Mouse (Mus musculus) kidney, adult 8-10 months (tissue): ENCODE results near the gene Tsx.
"Not testable (repeated sequence)": the region's sequence is repeated elsewhere in the genome, so short reads cannot be mapped to it uniquely, and the experiment has no call there.

Experiments used
- DNase-seq, 2 experiments: peaks; one replicate each; pipeline ENCODE4 v3.0.0; 2022

Tsx gene

DNA sequence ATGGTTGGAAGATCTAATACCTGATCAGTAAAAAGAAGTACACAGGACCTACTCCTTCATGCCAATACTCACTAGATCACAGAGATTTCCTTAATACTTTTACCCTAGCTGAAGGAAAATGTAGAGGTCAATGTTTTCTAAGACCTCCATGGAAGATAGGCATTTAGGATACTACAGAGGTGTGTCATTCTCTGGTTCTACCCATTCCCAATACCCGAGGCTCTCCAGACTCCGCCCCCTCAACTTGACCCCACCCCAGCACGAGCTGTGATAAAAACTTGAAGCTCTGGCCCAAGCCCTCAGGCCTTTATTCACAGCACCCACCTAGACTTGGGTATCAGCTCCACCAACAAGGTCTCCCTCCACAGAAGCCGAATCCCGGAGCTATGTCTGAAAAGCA, at the start of gene Tsx:
Tsx (plus strand) TSS at position 301 of the 400 bp plus-strand sequence.
- DNase-seq = no peak

- no peak for DNase-seq
Measured at GRCm38 (mm10) chrX:103366201-103366600, 48.1 kb upstream of the Tsx start.

- no peak for DNase-seq
Measured at GRCm38 (mm10) chrX:103368650-103369049, 45.6 kb upstream of the Tsx start.

DNA sequence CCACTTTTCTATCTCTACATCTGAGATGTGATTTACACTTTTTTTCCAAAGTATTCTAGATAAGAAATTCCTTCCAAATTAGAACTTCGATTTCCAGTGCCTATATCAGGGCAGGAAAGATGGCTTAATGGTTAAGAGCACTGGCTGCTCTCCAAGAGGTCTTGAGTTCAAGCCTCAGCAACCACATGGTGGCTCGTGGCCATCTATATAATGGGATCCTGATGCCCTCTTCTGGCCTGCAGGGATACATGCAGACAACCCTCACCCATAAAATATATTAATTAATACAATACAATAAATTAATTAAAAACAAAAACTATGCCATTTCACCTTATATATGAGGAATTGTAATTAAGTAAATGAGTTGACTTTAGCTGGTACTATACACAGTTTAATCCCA, 43.0 kb upstream of the Tsx start:
- DNase-seq = peak; percentile 10 to 16

DNA sequence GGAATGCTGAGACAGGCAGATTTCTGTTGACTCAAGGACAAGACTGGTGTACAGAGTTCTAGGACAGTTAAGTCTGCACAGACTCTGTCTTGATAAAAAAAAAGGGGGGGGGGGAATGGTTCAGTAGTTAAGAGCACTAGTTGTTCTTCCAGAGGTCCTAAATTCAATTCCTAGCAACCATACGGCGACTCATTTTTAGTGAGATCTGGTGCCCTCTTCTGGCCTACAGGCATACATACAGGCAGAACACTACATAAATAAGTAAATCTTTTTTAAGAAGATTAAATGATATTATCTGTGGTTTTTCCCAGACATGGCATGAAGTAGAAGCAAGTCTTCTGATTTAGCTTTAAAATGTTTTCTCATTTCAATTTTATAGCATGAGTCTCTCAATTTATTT, 42.6 kb upstream of the Tsx start:
- no peak for DNase-seq

- DNase-seq = peak in 1 of 2 experiments; percentile 8
Measured at GRCm38 (mm10) chrX:103374250-103374649, 40.0 kb upstream of the Tsx start.

DNA sequence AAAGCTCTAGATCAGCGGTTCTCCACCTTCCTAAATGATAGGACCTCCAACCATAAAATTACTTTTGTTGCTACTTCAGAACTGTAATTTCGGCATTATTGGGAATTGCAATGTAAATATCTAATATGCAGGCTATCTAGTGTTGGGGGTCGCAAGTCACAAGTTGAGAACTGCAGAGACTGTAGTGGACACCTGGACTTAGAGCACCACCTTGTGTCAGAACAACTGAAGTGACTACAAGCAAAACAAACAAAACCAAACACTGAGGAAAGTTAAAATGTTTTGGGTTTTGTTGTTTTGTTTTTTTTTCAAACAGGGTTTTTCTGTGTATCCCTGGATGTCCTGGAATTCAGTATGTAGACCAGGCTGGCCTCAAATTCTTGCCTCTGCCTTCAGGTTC, 29.7 kb upstream of the Tsx start:
- DNase-seq = no peak

- no peak for DNase-seq
Measured at GRCm38 (mm10) chrX:103388131-103388530, 26.1 kb upstream of the Tsx start.

- no peak for DNase-seq
Measured at GRCm38 (mm10) chrX:103393841-103394240, 20.4 kb upstream of the Tsx start.

DNA sequence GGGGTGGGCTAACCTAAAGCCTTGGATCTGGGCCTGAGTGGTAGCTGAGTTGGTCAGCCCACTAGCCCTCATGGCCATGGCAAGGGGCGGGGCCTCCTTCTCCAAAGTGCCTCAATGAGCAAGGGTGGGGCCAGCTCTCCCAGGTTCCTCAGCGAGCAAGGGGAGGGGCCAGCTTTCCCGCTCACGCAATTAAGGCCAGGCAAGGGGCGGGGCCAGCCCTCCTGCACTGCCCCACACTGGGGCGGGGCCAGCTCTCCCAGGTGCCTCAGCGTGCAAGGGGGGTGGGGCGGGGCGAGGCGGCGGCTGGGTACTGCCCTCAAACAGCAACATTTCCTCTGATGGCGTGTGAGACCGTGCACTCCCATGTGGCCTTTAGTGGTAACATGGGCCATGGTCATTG, 9.2 kb upstream of the Tsx start:
- no peak for DNase-seq

GRCm38 (mm10) chrX:103421710-103422109, 7.4 kb downstream of the Tsx start, which contains the start of gene Gm26992:
Gene Gm26992, plus strand, starts transcription at chrX:103422010.
- no peak for DNase-seq

- DNase-seq = peak in 1 of 2 experiments; percentile 2
Measured at GRCm38 (mm10) chrX:103427677-103428076, 13.4 kb downstream of the Tsx start.

- DNase-seq = no peak
Measured at GRCm38 (mm10) chrX:103432293-103432692, 18.0 kb downstream of the Tsx start.

GRCm38 (mm10) chrX:103438023-103438422, 23.8 kb downstream of the Tsx start:
- DNase-seq = no peak

DNA sequence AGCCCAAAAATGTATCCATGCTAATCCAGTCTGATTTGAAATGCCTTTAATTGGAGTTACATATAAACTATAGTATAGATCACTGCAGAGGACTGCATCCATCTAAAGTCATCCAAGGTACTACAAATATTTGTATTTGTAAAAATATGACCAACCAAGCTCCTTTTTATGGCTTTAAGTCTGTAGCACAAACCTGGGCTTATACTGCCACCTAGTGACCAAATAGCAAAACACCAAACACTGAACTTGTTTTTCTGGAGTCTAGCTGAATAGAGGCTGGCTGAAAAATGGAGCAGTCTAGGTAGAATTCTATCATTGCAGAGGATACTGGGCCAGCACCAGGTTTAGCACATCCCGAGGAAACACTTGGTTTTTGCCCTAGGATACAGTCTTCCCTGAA, 26.5 kb downstream of the Tsx start:
- peak; percentile 2 to 35 for DNase-seq

DNA sequence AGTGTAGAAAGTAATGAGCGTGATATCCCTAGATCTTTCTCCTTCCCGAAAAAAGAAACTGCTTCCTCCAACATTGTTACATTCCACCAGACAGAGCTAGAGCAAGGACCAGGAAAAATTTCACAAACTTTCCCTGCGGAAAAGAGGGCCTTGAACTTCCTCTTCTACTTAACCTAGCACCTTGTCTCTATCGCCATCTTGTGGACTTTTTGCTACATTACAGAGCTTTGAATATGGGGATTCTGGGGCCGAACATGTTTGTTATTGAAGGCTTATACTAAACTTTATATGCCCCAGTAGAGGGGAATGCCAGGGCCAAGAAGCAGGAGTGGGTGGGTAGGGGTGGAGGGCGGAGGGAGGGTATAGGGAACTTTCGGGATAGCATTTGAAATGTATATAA, 29.5 kb downstream of the Tsx start:
- DNase-seq = peak; percentile 2 to 44

GRCm38 (mm10) chrX:103447539-103448169, 33.4 kb downstream of the Tsx start:
- peak; percentile 2 to 38 for DNase-seq

GRCm38 (mm10) chrX:103448429-103448828, 34.2 kb downstream of the Tsx start:
- DNase-seq = not testable (repeated sequence)

DNA sequence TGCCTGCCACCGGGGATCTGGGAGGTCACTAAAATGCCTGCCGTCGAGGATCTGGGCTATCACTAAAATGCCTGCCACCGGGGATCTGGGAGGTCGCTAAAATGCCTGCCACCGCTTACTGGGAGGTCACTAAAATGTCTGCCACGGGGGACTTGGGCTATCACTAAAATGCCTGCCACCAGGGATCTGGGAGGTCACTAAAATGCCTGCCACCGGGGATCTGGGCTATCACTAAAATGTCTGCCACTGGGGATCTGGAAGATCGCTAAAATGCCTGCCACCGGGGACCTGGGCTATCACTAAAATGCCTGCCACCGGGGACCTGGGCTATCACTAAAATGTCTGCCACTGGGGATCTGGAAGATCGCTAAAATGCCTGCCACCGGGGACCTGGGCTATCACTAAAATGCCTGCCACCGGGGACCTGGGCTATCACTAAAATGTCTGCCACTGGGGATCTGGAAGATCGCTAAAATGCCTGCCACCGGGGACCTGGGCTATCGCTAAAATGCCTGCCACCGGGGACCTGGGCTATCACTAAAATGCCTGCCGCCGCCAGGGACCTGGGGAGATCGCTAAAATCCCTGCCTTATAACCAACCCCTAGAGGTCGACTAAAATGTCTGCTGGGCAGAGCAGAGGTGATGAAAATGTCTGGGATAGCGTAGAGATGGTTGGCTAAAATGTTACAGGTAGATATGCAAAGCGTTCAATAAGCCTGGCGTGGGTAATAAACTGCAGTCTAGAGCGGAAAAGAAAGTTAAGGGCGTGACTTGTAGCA, 34.9 kb downstream of the Tsx start:
- DNase-seq = not testable (repeated sequence)

GRCm38 (mm10) chrX:103452815-103453214, 38.5 kb downstream of the Tsx start:
- no peak for DNase-seq

- DNase-seq = peak in 1 of 2 experiments; percentile 7
Measured at GRCm38 (mm10) chrX:103460056-103460455, 45.8 kb downstream of the Tsx start.

GRCm38 (mm10) chrX:103468998-103469397, 54.7 kb downstream of the Tsx start:
- DNase-seq = no peak

GRCm38 (mm10) chrX:103472346-103472745, 58.1 kb downstream of the Tsx start:
- DNase-seq = no peak
